Mouse (Mus musculus) MEL (cell line): ENCODE measurements around the gene Ccdc115. TPM values are rescaled to one million over a fixed set of nuclear protein-coding genes. Genes with fewer than 3 reads are reported as not detected.

ENCODE experiments used
- DNase-seq: peaks from one replicate; pipeline ENCODE4 v3.0.0; 2011; ENCODE audit warnings: low read depth, low spot score
- H3K27ac ChIP-seq: 2 replicates; pipeline ENCODE4 v1.5.1; 2012; ENCODE audit warnings: low read depth, mild to moderate bottlenecking, control low read depth, low read length, moderate library complexity; ENCODE audit not compliant: control insufficient read depth
- H3K27me3 ChIP-seq, 2 experiments: fragments of 150-350 bp in 1 of 2; sonication (generic) in 1 of 2; 2 replicates each; pipeline ENCODE4 v1.6.1; 2012; ENCODE audit warnings: low read length in 2 of 2, mild to moderate bottlenecking in 2 of 2, improper control_type of control experiment in 1 of 2, moderate library complexity in 1 of 2; ENCODE audit not compliant: insufficient read depth in 2 of 2, control insufficient read depth in 1 of 2
- H3K36me3 ChIP-seq, 2 experiments: 2 replicates each; pipeline ENCODE4 v1.6.1; 2012 to 2014; ENCODE audit warnings: low read length in 2 of 2, improper control_type of control experiment in 1 of 2, inconsistent platforms in 1 of 2, mild to moderate bottlenecking in 1 of 2; ENCODE audit not compliant: insufficient read depth in 2 of 2, control insufficient read depth in 1 of 2
- H3K4me1 ChIP-seq, 2 experiments: fragments of 150-350 bp in 1 of 2; sonication (generic) in 1 of 2; 2 replicates each; pipeline ENCODE4 v1.6.1; 2012; ENCODE audit warnings: low read length in 2 of 2, improper control_type of control experiment in 1 of 2, mild to moderate bottlenecking in 1 of 2; ENCODE audit not compliant: insufficient read depth in 2 of 2, control insufficient read depth in 1 of 2
- H3K4me3 ChIP-seq, 2 experiments: fragments of 150-350 bp in 1 of 2; sonication (generic) in 1 of 2; 2 replicates each; pipeline ENCODE4 v1.5.1; 2012; ENCODE audit warnings: low read depth in 2 of 2, low read length in 2 of 2, mild to moderate bottlenecking in 2 of 2, moderate library complexity in 2 of 2, control low read depth in 1 of 2, improper control_type of control experiment in 1 of 2; ENCODE audit not compliant: control insufficient read depth in 1 of 2, insufficient read depth in 1 of 2
- H3K79me2 ChIP-seq: 2 replicates; pipeline ENCODE4 v1.6.1; 2012; ENCODE audit warnings: mild to moderate bottlenecking, low read length, moderate library complexity; ENCODE audit not compliant: control insufficient read depth, poor library complexity, insufficient read depth
- H3K9ac ChIP-seq: 2 replicates; pipeline ENCODE4 v1.6.1; 2012; ENCODE audit warnings: low read depth, mild to moderate bottlenecking, control low read depth, low read length, moderate library complexity; ENCODE audit not compliant: control insufficient read depth, poor library complexity, severe bottlenecking
- H3K9me3 ChIP-seq: fragments of 150-350 bp; sonication (generic); replicated peaks from 2 replicates; pipeline ENCODE4 v1.6.1; 2012; ENCODE audit warnings: mild to moderate bottlenecking, low read length, improper control_type of control experiment, moderate library complexity; ENCODE audit not compliant: insufficient read depth
- BHLHE40 ChIP-seq: IDR thresholded peaks from 2 replicates; pipeline ENCODE4 v1.6.1; 2012; ENCODE audit warnings: low read depth, mild to moderate bottlenecking, inconsistent platforms, low read length, improper control_type of control experiment, borderline replicate concordance
- CHD1 ChIP-seq: IDR thresholded peaks from 2 replicates; pipeline ENCODE4 v1.6.1; 2012; ENCODE audit warnings: low read depth, mild to moderate bottlenecking, inconsistent platforms, low read length, improper control_type of control experiment
- E2F4 ChIP-seq: IDR thresholded peaks from 2 replicates; pipeline ENCODE4 v1.6.1; 2011; ENCODE audit warnings: low read depth, low read length, improper control_type of control experiment, borderline replicate concordance
- ELF1 ChIP-seq: IDR thresholded peaks from 2 replicates; pipeline ENCODE4 v1.6.1; 2014; ENCODE audit warnings: low read depth, mild to moderate bottlenecking, inconsistent platforms, low read length, improper control_type of control experiment, moderate library complexity
- GABPA ChIP-seq: IDR thresholded peaks from 2 replicates; pipeline ENCODE4 v1.6.1; 2012; ENCODE audit warnings: low read depth, mild to moderate bottlenecking, inconsistent platforms, low read length, improper control_type of control experiment, moderate library complexity
- GATA1 ChIP-seq: IDR thresholded peaks from 2 replicates; pipeline ENCODE4 v1.6.1; 2011; ENCODE audit warnings: low read depth, low read length, improper control_type of control experiment
- HCFC1 ChIP-seq: IDR thresholded peaks from 2 replicates; pipeline ENCODE4 v1.6.1; 2012; ENCODE audit warnings: low read depth, mild to moderate bottlenecking, inconsistent platforms, low read length, improper control_type of control experiment, moderate library complexity
- JUND ChIP-seq: IDR thresholded peaks from 2 replicates; pipeline ENCODE4 v1.6.1; 2011; ENCODE audit warnings: low read depth, mild to moderate bottlenecking, improper control_type of control experiment, low read length
- MAFK ChIP-seq: IDR thresholded peaks from 2 replicates; pipeline ENCODE4 v1.6.1; 2011; ENCODE audit warnings: low read depth, mild to moderate bottlenecking, low read length, improper control_type of control experiment, borderline replicate concordance
- MEF2A ChIP-seq: IDR thresholded peaks from 2 replicates; pipeline ENCODE4 v1.6.1; 2014; ENCODE audit warnings: low read depth, mild to moderate bottlenecking, inconsistent platforms, low read length, improper control_type of control experiment; ENCODE audit not compliant: poor library complexity, insufficient replicate concordance, severe bottlenecking; ENCODE audit errors: extremely low read depth
- NELFE ChIP-seq: IDR thresholded peaks from 2 replicates; pipeline ENCODE4 v1.6.1; 2011; ENCODE audit warnings: low read depth, low read length, improper control_type of control experiment
- NRF1 ChIP-seq: IDR thresholded peaks from 2 replicates; pipeline ENCODE4 v1.6.1; 2014; ENCODE audit warnings: low read depth, mild to moderate bottlenecking, inconsistent platforms, low read length, improper control_type of control experiment, moderate library complexity; ENCODE audit not compliant: poor library complexity, insufficient read depth, severe bottlenecking
- POLR2AphosphoS2 ChIP-seq: IDR thresholded peaks from 2 replicates; pipeline ENCODE4 v1.6.1; 2011; ENCODE audit warnings: low read length, improper control_type of control experiment
- POLR2AphosphoS5 ChIP-seq: IDR thresholded peaks from 2 replicates; pipeline ENCODE4 v1.6.1; 2012; ENCODE audit warnings: low read depth, borderline replicate concordance, mild to moderate bottlenecking, inconsistent platforms, low read length, moderate library complexity, mixed read lengths
- SIN3A ChIP-seq: IDR thresholded peaks from 2 replicates; pipeline ENCODE4 v1.6.1; 2012; ENCODE audit warnings: low read length, improper control_type of control experiment, inconsistent platforms
- TBP ChIP-seq: IDR thresholded peaks from 2 replicates; pipeline ENCODE4 v1.8.0; 2011; ENCODE audit warnings: low read depth, low read length, improper control_type of control experiment
- TCF12 ChIP-seq: IDR thresholded peaks from 2 replicates; pipeline ENCODE4 v1.6.1; 2014; ENCODE audit warnings: low read depth, mild to moderate bottlenecking, inconsistent platforms, low read length, improper control_type of control experiment, moderate library complexity
- USF1 ChIP-seq: IDR thresholded peaks from 2 replicates; pipeline ENCODE4 v1.6.1; 2014; ENCODE audit warnings: low read depth, mild to moderate bottlenecking, inconsistent platforms, low read length, improper control_type of control experiment, moderate library complexity
- USF2 ChIP-seq, 2 experiments: IDR thresholded peaks; 2 replicates each; pipeline ENCODE4 v1.6.1; 2011 to 2012; ENCODE audit warnings: improper control_type of control experiment in 2 of 2, low read length in 2 of 2, borderline replicate concordance in 1 of 2, inconsistent platforms in 1 of 2, low read depth in 1 of 2, mild to moderate bottlenecking in 1 of 2; ENCODE audit not compliant: insufficient read depth in 1 of 2
- ZC3H11A ChIP-seq: IDR thresholded peaks from 2 replicates; pipeline ENCODE4 v1.6.1; 2012; ENCODE audit warnings: low read depth, mild to moderate bottlenecking, inconsistent platforms, low read length, improper control_type of control experiment
- ZMIZ1 ChIP-seq: IDR thresholded peaks from 2 replicates; pipeline ENCODE4 v1.6.1; 2012; ENCODE audit warnings: low read depth, mild to moderate bottlenecking, inconsistent platforms, low read length, improper control_type of control experiment, moderate library complexity
- ZNF384 ChIP-seq: IDR thresholded peaks from 2 replicates; pipeline ENCODE4 v1.6.1; 2012; ENCODE audit warnings: low read depth, mild to moderate bottlenecking, inconsistent platforms, low read length, improper control_type of control experiment
- polyA plus RNA-seq, 2 experiments: library from polyadenylated mRNA; stranded (reverse) in 1 of 2; unstranded in 1 of 2; fragments of >175 nt in 1 of 2; fragments of >200 nt in 1 of 2; gene quantifications; 2 replicates each; pipeline versions ENCODE4 v1.2.1 to v1.2.4; 2012; ENCODE audit warnings: low replicate concordance in 2 of 2, low read depth in 1 of 2; ENCODE audit not compliant: insufficient read length in 2 of 2, insufficient read depth in 1 of 2, missing spikeins in 1 of 2
- total RNA-seq: library from RNA; depleted of rRNA; stranded (reverse); fragments of 300-350 nt; gene quantifications from 2 replicates; pipeline ENCODE4 v1.2.3, GENCODE M21; 2012

The Ccdc115 gene
- total and polyA plus RNA-seq, 3 experiments, result 63.4 to 78.7 TPM; not detected in 1

DNA sequence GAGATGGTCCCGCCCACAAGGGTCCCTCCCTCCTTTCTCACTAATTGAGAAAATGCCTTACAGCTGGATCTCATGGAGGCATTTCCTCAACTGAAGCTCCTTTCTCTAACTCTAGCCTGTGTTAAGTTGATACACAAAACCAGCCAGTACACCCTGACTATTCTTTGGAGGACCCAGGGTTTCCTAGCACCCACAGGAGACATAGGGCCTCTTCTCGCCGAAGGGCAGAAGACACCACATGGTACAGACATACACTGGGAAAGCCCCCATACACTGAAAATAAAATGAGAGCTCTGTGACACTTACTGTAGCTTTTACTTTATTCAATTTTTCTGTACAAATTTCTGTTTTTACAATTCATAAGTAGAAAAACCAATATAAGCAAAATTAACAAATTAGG lies 3.1 kb downstream of the Ccdc115 start:
- Histone ChIP-seq H3K27ac (no peak overlapping the region), H3K27me3 (no peaks in the 10 kb centered on the region), H3K4me3 (no peak overlapping the region), H3K36me3 (peaks cover 0 to 12% of the 10 kb centered on the region in 2 experiments; a peak in 3 of 4 replicates), H3K9me3 (no peaks in the 10 kb centered on the region), H3K9ac (no peak overlapping the region), H3K4me1 (peaks cover 0 to 7% of the 10 kb centered on the region in 2 experiments; a peak in 1 of 4 replicates), H3K79me2 (peaks cover 15% of the 10 kb centered on the region)
- TF ChIP-seq ELF1 (no peak), HCFC1 (no peak)
- DNase-seq, result peak; percentile 28

DNA sequence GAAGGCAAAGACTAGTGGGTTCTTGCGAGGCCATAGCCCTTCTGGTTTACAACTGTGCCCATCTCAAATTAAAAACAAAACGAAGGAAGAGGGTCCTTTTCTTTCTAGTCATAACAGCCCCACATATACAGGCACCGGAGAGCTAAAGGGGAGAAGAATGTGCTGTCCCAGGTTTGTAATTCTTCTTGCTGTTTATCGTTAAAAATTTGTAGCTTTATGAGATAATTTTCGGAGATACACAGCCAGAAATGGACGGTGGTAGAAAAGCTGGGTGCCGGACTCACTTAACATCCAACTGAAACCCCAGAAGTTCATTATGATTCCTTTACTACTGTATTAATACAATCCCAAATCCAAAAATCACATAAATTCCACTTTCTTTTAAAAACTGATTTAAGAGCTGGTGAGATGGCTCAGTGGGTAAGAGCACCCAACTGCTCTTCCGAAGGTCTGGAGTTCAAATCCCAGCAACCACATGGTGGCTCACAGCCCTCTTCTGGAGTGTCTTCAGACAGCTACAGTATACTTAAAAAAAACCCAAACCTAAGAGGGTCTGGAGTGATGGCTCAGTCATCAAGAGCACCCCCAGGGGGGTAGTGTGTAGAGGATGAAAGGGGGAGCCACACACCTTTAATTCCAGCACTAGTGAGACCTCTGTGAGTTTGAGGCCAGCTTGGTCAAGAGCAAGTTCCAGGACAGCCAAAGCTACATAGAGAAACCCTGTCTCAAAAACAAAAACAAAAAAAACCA lies 3.9 kb downstream of the Ccdc115 start:
- Histone ChIP-seq H3K27ac (peak overlapping the region; percentile 45), H3K4me3 (peak overlapping the region; percentile 59 to 83), H3K9me3 (no peaks in the 10 kb centered on the region), H3K27me3 (no peaks in the 10 kb centered on the region), H3K36me3 (peaks cover 0 to 6% of the 10 kb centered on the region in 2 experiments; a peak in 2 of 4 replicates)
- TF ChIP-seq TBP, result peak; percentile 97
- TF ChIP-seq POLR2AphosphoS5, result no peak
- TF ChIP-seq, all 39 proteins: peak for 1
- Histone ChIP-seq H3K9ac (peak overlapping the region; percentile 56), H3K4me1 (peaks cover 0 to 4% of the 10 kb centered on the region in 2 experiments; a peak in 1 of 4 replicates), H3K79me2 (peaks cover 10% of the 10 kb centered on the region)
- DNase-seq, result peak; percentile 73

DNA sequence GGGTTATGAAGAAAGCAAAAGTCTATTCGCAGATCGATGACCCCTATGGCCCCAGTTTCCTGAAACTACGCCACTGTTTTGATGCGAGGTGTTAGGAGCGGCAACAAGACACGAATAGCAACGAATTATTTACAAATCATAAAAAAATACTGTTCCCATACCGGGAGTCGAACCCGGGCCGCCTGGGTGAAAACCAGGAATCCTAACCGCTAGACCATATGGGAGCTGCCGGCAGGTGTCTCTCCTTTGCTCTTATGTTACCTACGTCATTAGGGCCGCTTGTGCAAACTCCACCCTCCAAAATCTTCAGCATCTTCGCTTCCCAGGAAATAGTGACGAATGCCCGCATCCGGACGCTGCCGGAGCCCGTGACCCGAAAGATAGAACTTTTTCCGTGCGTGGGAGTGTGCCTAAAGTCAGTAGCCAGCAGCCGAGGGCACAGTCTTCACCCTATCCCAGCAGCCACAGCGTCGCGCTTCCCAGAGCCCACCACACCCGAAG lies 4.8 kb downstream of the Ccdc115 start:
- H3K27ac ChIP-seq, result no peak overlapping the region; the same call in 1 of the 2 replicates
- TF ChIP-seq MEF2A (no peak), POLR2AphosphoS2 (no peak), TCF12 (no peak), USF1 (no peak), ZNF384 (peak; percentile 75), MAFK (peak; percentile 98), GABPA (no peak), POLR2AphosphoS5 (no peak), GATA1 (peak; percentile 12; the same call in 1 of the 2 replicates), CHD1 (no peak), NELFE (0 out of 2 replicates have a peak, but pooled peaks have one; percentile 18), NRF1 (no peak), USF2 (IDR thresholded peaks at IDR 0.05; ENCODE audit: borderline replicate concordance in 1 of 2, insufficient read depth in 1 of 2, low read depth in 1 of 2, low read length in 2 of 2) (no peak), BHLHE40 (no peak), HCFC1 (no peak), ZC3H11A (no peak), E2F4 (0 out of 2 replicates have a peak, but pooled peaks have one; percentile 58), ZMIZ1 (no peak), SIN3A (no peak), JUND (no peak), ELF1 (peak; percentile 65; the same call in 1 of the 2 replicates)

More for the DNA sequence above, 4.8 kb downstream of the Ccdc115 start:
- peak overlapping the region; percentile 59 to 83 for H3K4me3 ChIP-seq
- peak; percentile 86 for DNase-seq
- peaks cover 0 to 4% of the 10 kb centered on the region in 2 experiments; a peak in 1 of 4 replicates for H3K4me1 ChIP-seq
- H3K9ac ChIP-seq, result peak overlapping the region; percentile 56
- H3K79me2 ChIP-seq, result peaks cover 3% of the 10 kb centered on the region
- H3K36me3 ChIP-seq, result peaks cover 0 to 6% of the 10 kb centered on the region in 2 experiments; a peak in 2 of 4 replicates
- H3K9me3 ChIP-seq, result no peaks in the 10 kb centered on the region
- H3K27me3 ChIP-seq, result no peaks in the 10 kb centered on the region
